Mouse (Mus musculus) C2C12 (cell line): Measurements from ENCODE around the gene Klf1.

ENCODE experiments used
- CTCF ChIP-seq: IDR thresholded peaks from one replicate; pipeline ENCODE4 v1.5.1; 2011; ENCODE audit not compliant: control insufficient read depth, insufficient read depth, insufficient read length
- FOSL1 ChIP-seq: IDR thresholded peaks from one replicate; pipeline ENCODE4 v1.8.0; 2011; ENCODE audit warnings: mild to moderate bottlenecking, low read length; ENCODE audit not compliant: poor library complexity, insufficient read depth, severe bottlenecking
- MYOD1 ChIP-seq: IDR thresholded peaks from one replicate; pipeline ENCODE4 v1.6.1; 2011; ENCODE audit warnings: low read depth; ENCODE audit not compliant: control insufficient read depth, insufficient read length
- MYOG ChIP-seq: IDR thresholded peaks from one replicate; pipeline ENCODE4 v1.6.1; 2011; ENCODE audit not compliant: control insufficient read depth, insufficient read length; ENCODE audit errors: extremely low read depth

GRCm38 (mm10) chr8:84877297-84878035, 24.3 kb upstream of the Klf1 start:
- TF ChIP-seq FOSL1, result no peak
- TF ChIP-seq CTCF, result no peak
- no peak for TF ChIP-seq MYOG
- TF ChIP-seq MYOD1, result no peak
